Mouse (Mus musculus) neural tube, embryonic 15.5 days (tissue): ENCODE measurements around the gene Ndufaf7. TPM values are rescaled to one million over a fixed set of nuclear protein-coding genes. Genes with fewer than 3 reads are reported as not detected.
A peak's percentile ranks its signal among the peaks of the same experiment; 100 is the strongest.

Experiments
- ATAC-seq: fragments of 200-750 bp; cut with Nextera tagmentation; 2 replicates; pipeline ENCODE4 v1.8.0; 2017; ENCODE audit warnings: mild to moderate bottlenecking, moderate TSS enrichment, moderate library complexity; ENCODE audit not compliant: low FRiP score
- H3K27ac ChIP-seq: fragments of 300-500 bp; sonication (generic); replicated peaks from 2 replicates; pipeline ENCODE4 v1.5.1; 2015; ENCODE audit warnings: mild to moderate bottlenecking, inconsistent platforms
- H3K27me3 ChIP-seq: fragments of 300-500 bp; sonication (generic); replicated peaks from 2 replicates; pipeline ENCODE4 v1.6.1; 2015; ENCODE audit warnings: inconsistent platforms
- H3K36me3 ChIP-seq: fragments of 300-500 bp; sonication (generic); 2 replicates; pipeline ENCODE4 v1.6.1; 2015; ENCODE audit warnings: inconsistent platforms
- H3K4me1 ChIP-seq: fragments of 300-500 bp; sonication (generic); 2 replicates; pipeline ENCODE4 v1.6.1; 2015; ENCODE audit warnings: inconsistent platforms
- H3K4me2 ChIP-seq: fragments of 300-500 bp; sonication (generic); 2 replicates; pipeline ENCODE4 v1.6.1; 2015; ENCODE audit warnings: inconsistent platforms, mild to moderate bottlenecking, moderate library complexity
- H3K4me3 ChIP-seq: fragments of 300-500 bp; sonication (generic); replicated peaks from 2 replicates; pipeline ENCODE4 v1.5.1; 2015; ENCODE audit warnings: mild to moderate bottlenecking, inconsistent platforms
- H3K9ac ChIP-seq: fragments of 300-500 bp; sonication (generic); replicated peaks from 2 replicates; pipeline ENCODE4 v1.6.1; 2015; ENCODE audit warnings: mild to moderate bottlenecking, inconsistent platforms
- H3K9me3 ChIP-seq: fragments of 300-500 bp; sonication (generic); replicated peaks from 2 replicates; pipeline ENCODE4 v1.6.1; 2016; ENCODE audit warnings: inconsistent platforms
- WGBS: fragments of 180-500 bp; shearing (Covaris S2); methylation state at CpG from one replicate; pipeline ENCODE4 v1.1.7; 2015; ENCODE audit warnings: mixed read lengths; 5-methylcytosine and 5-hydroxymethylcytosine counted together
- polyA plus RNA-seq: library from polyadenylated mRNA; unstranded; fragments of >200 nt; fragmentation: Nextera tagmentation; extraction: Ambion mirVana; gene quantifications from 2 replicates; pipeline ENCODE4 v1.2.1, GENCODE M21; 2015

The Ndufaf7 gene
- polyA plus RNA-seq, 1 experiment from 2014 or later = 67.0 TPM

GRCm38 (mm10) chr17:78916369-78916813, 20.5 kb upstream of the Ndufaf7 start, which contains the start of gene Cebpzos:
TSS of gene Cebpzos (plus strand) at chr17:78916500.
- H3K4me1 ChIP-seq = peaks cover 16% of the 10 kb centered on the region
- peak within 1 kb of the TSS; percentile 87 for H3K9ac ChIP-seq
- peak; percentile 97 for ATAC-seq
- H3K4me2 ChIP-seq = peak within 1 kb of the TSS; percentile 82
- H3K27me3 ChIP-seq = no peaks in the 10 kb centered on the region
- peak within 1 kb of the TSS; percentile 90 for H3K27ac ChIP-seq
- peaks cover 22% of the 10 kb centered on the region for H3K36me3 ChIP-seq
- H3K4me3 ChIP-seq = peak within 1 kb of the TSS; percentile 80
- WGBS = under 1% methylated on average over 37 of the region's 37 CpGs
- no peaks in the 10 kb centered on the region for H3K9me3 ChIP-seq

DNA sequence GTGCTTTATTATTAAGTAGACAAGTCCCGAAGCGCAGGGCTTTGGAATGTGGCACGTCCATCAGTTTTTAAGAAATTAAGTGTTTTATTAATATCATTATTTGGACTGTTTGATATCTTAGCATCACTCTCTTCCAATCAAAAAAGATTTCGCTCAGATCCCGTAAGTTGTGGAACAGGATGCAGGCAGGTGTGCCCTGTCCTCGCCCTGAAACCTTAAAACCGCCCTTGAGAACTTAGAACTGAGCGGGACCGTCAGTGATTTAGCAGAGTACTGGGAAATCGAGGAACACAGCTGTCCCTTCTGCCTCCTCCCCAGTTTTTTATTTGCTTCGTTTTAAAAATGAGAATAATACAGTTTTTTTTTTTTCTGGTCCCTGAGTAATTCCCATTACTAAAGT, 20.0 kb upstream of the Ndufaf7 start:
- H3K4me2 ChIP-seq = peak overlapping the region; percentile 82
- WGBS = 2% methylated on average over 11 of the region's 11 CpGs
- peak overlapping the region; percentile 90 for H3K27ac ChIP-seq
- H3K4me3 ChIP-seq = peak overlapping the region; percentile 80
- peaks cover 27% of the 10 kb centered on the region for H3K36me3 ChIP-seq
- H3K4me1 ChIP-seq = peaks cover 16% of the 10 kb centered on the region
- ATAC-seq = no peak
- H3K9ac ChIP-seq = peak overlapping the region; percentile 87
- no peaks in the 10 kb centered on the region for H3K9me3 ChIP-seq
- H3K27me3 ChIP-seq = no peaks in the 10 kb centered on the region

- 51% methylated on average over 6 of the region's 6 CpGs for WGBS
- Histone ChIP-seq H3K4me1 (peaks cover 16% of the 10 kb centered on the region), H3K4me2 (peak overlapping the region; percentile 82), H3K27me3 (no peaks in the 10 kb centered on the region), H3K9me3 (no peaks in the 10 kb centered on the region), H3K4me3 (peak overlapping the region; percentile 80; the same call in 1 of the 2 replicates), H3K9ac (no peak overlapping the region), H3K36me3 (peaks cover 34% of the 10 kb centered on the region), H3K27ac (no peak overlapping the region)
- no peak for ATAC-seq
Observed at GRCm38 (mm10) chr17:78917696-78918095, 19.2 kb upstream of the Ndufaf7 start.

DNA sequence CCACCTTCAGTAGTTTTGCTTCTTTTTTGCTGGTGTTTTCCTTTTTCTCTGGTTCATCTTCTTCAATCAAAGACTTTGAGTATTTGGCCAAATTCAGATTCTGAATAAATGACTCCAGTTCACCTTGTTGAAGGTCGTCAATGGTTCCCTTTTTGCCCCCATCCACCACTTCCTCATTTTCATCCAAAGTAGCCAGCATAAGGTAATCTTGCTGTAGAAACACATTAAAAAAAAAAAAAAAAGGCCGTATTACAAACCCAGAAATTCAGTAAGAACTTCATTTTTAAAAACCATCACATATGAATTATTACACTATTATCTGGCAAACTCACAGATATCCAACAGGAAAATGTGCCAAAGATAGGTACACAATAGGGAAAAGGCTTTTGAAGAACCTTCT, 1.1 kb upstream of the Ndufaf7 start:
- Histone ChIP-seq H3K4me2 (peak overlapping the region; percentile 75), H3K36me3 (peaks cover 46% of the 10 kb centered on the region), H3K27ac (no peak overlapping the region), H3K9ac (peak overlapping the region; percentile 83), H3K9me3 (no peaks in the 10 kb centered on the region), H3K27me3 (no peaks in the 10 kb centered on the region), H3K4me1 (peaks cover 44% of the 10 kb centered on the region), H3K4me3 (peak overlapping the region; percentile 93)
- WGBS = 91% methylated on average over 2 of the region's 2 CpGs
- ATAC-seq = no peak

DNA sequence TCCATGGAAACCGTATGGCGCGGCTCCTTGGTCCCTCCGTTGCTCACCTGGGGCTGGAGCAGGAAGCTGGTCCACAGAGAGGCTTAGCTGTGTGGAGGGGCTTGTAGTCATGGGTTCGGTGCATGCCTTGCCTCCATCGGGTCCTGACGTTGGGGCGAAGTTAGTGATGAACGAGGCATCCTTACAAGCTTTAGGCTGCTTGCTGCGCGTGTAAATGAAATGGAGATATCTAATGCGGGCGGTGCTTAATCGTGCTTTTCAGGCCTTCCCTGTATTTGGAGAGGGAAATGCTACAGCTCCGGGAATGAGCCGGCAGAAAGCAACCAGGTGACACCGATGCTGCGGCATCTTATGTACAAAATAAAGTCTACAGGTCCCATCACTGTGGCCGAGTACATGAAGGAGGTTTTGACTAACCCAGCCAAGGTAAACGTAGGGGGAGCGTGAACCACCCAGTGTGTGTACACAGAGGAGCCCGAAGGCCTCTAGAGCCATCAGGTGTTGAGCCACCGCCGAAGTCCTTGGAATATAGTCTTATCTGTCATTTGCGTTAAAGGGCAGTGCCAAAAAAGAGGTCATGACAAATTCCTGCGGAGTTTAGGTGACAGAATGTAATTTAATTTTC, 405 bp downstream of the Ndufaf7 start:
- 8% methylated on average over 26 of the region's 26 CpGs for WGBS
- peak; percentile 60 for ATAC-seq
- no peaks in the 10 kb centered on the region for H3K27me3 ChIP-seq
- peaks cover 42% of the 10 kb centered on the region for H3K36me3 ChIP-seq
- H3K9me3 ChIP-seq = no peaks in the 10 kb centered on the region
- H3K4me1 ChIP-seq = peaks cover 44% of the 10 kb centered on the region
- H3K4me3 ChIP-seq = peak overlapping the region; percentile 93
- peak overlapping the region; percentile 83 for H3K9ac ChIP-seq
- H3K27ac ChIP-seq = peak overlapping the region; percentile 85
- H3K4me2 ChIP-seq = peak overlapping the region; percentile 75

- peaks cover 31% of the 10 kb centered on the region for H3K4me1 ChIP-seq
- no peak overlapping the region for H3K4me2 ChIP-seq
- H3K9ac ChIP-seq = no peak overlapping the region
- 92% methylated on average over 4 of the region's 4 CpGs for WGBS
- peaks cover 43% of the 10 kb centered on the region for H3K36me3 ChIP-seq
- H3K27ac ChIP-seq = no peak overlapping the region
- H3K27me3 ChIP-seq = no peaks in the 10 kb centered on the region
- no peak overlapping the region for H3K4me3 ChIP-seq
- H3K9me3 ChIP-seq = no peaks in the 10 kb centered on the region
- ATAC-seq = no peak
Observed at GRCm38 (mm10) chr17:78938927-78939326, 2.0 kb downstream of the Ndufaf7 start.

- Histone ChIP-seq H3K4me1 (peaks cover 6% of the 10 kb centered on the region), H3K27me3 (no peaks in the 10 kb centered on the region), H3K4me3 (no peak overlapping the region), H3K9ac (no peak overlapping the region), H3K27ac (no peak overlapping the region), H3K9me3 (no peaks in the 10 kb centered on the region), H3K36me3 (peaks cover 52% of the 10 kb centered on the region), H3K4me2 (no peak overlapping the region)
- no peak for ATAC-seq
- 74% methylated on average over 11 of the region's 11 CpGs for WGBS
Observed at GRCm38 (mm10) chr17:78942579-78942978, 5.6 kb downstream of the Ndufaf7 start.

DNA sequence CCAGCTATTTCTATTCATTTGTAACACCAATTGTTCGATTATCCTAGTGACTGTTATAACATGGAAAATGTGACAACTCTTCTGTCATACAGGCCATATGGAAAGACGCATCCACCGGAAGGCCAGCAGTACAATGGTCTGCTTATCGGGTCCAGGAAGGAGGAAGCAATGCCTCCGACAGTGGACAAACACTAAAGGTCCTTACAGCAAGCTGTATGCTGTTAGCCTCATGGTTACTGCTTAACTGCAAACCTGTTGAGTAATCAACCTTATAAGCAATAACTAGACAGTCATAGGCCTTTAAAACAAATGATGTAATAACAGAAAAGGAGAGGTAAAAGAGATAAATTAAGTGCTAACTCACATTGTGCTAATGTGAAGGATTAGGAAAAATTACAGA, 14.3 kb downstream of the Ndufaf7 start:
- Histone ChIP-seq H3K4me1 (no peaks in the 10 kb centered on the region), H3K9me3 (no peaks in the 10 kb centered on the region), H3K4me3 (no peak overlapping the region), H3K27ac (no peak overlapping the region), H3K27me3 (no peaks in the 10 kb centered on the region), H3K36me3 (peaks cover 52% of the 10 kb centered on the region), H3K9ac (no peak overlapping the region), H3K4me2 (no peak overlapping the region)
- ATAC-seq = no peak
- 94% methylated on average over 5 of the region's 5 CpGs for WGBS

- WGBS = 92% methylated on average over 5 of the region's 5 CpGs
- no peaks in the 10 kb centered on the region for H3K9me3 ChIP-seq
- ATAC-seq = no peak
- no peaks in the 10 kb centered on the region for H3K27me3 ChIP-seq
- H3K4me3 ChIP-seq = no peak overlapping the region
- no peaks in the 10 kb centered on the region for H3K4me1 ChIP-seq
- no peak overlapping the region for H3K4me2 ChIP-seq
- H3K27ac ChIP-seq = no peak overlapping the region
- H3K9ac ChIP-seq = no peak overlapping the region
- peaks cover 49% of the 10 kb centered on the region for H3K36me3 ChIP-seq
Observed at GRCm38 (mm10) chr17:78952070-78952469, 15.1 kb downstream of the Ndufaf7 start.

- 92% methylated on average over 8 of the region's 8 CpGs for WGBS
- no peaks in the 10 kb centered on the region for H3K9me3 ChIP-seq
- peaks cover 47% of the 10 kb centered on the region for H3K36me3 ChIP-seq
- H3K4me1 ChIP-seq = no peaks in the 10 kb centered on the region
- H3K9ac ChIP-seq = no peak overlapping the region
- H3K27me3 ChIP-seq = no peaks in the 10 kb centered on the region
- ATAC-seq = no peak
- H3K4me3 ChIP-seq = no peak overlapping the region
- no peak overlapping the region for H3K4me2 ChIP-seq
- H3K27ac ChIP-seq = no peak overlapping the region
Observed at GRCm38 (mm10) chr17:78953240-78953639, 16.3 kb downstream of the Ndufaf7 start.

- no peak overlapping the region for H3K9ac ChIP-seq
- no peak overlapping the region for H3K4me3 ChIP-seq
- H3K9me3 ChIP-seq = no peaks in the 10 kb centered on the region
- no peak overlapping the region for H3K4me2 ChIP-seq
- H3K27ac ChIP-seq = no peak overlapping the region
- ATAC-seq = no peak
- H3K4me1 ChIP-seq = no peaks in the 10 kb centered on the region
- H3K36me3 ChIP-seq = peaks cover 35% of the 10 kb centered on the region
- no peaks in the 10 kb centered on the region for H3K27me3 ChIP-seq
- 80% methylated on average over 6 of the region's 6 CpGs for WGBS
Observed at GRCm38 (mm10) chr17:78959473-78959872, 22.5 kb downstream of the Ndufaf7 start.

GRCm38 (mm10) chr17:78964387-78964786, 27.5 kb downstream of the Ndufaf7 start:
- no peak for ATAC-seq
- H3K4me2 ChIP-seq = no peak overlapping the region
- H3K27me3 ChIP-seq = no peaks in the 10 kb centered on the region
- H3K27ac ChIP-seq = no peak overlapping the region
- H3K36me3 ChIP-seq = peaks cover 20% of the 10 kb centered on the region
- H3K9ac ChIP-seq = no peak overlapping the region
- H3K4me1 ChIP-seq = no peaks in the 10 kb centered on the region
- no peak overlapping the region for H3K4me3 ChIP-seq
- no peaks in the 10 kb centered on the region for H3K9me3 ChIP-seq
- 79% methylated on average over 1 of the region's 1 CpGs for WGBS
